Mouse (Mus musculus): Measurements from ENCODE around the gene Opalin. TPM values are rescaled to one million over a fixed set of nuclear protein-coding genes. Genes with fewer than 3 reads are reported as not detected.

The Opalin gene
- polyA plus RNA-seq, 1 experiment from 2014 or later = not detected

GRCm38 (mm10) chr19:41031869-41032268 is 45.0 kb downstream of the Opalin start:
- H3K27me3 ChIP-seq (replicated peaks; ENCODE audit: control insufficient read depth, insufficient read depth, low read length) = no peaks in the 10 kb centered on the region
- H3K9me3 ChIP-seq (ENCODE audit: control insufficient read depth, low read length) = no peaks in the 10 kb centered on the region
- no peaks in the 10 kb centered on the region for H3K4me1 ChIP-seq (ENCODE audit: control insufficient read depth, insufficient read depth, low read length)
- DNase-seq (ENCODE audit: low spot score) (no peak), ATAC-seq (ENCODE audit: low read depth) (no peak)
- WGBS = 85% methylated on average over 6 of the region's 6 CpGs
- H3K27ac ChIP-seq (replicated peaks; ENCODE audit: low read depth, low read length) = no peak overlapping the region
- no peak overlapping the region for H3K9ac ChIP-seq (ENCODE audit: low read depth, low read length)
- H3K4me2 ChIP-seq (ENCODE audit: low read depth, low read length) = no peak overlapping the region
- no peaks in the 10 kb centered on the region for H3K36me3 ChIP-seq (ENCODE audit: control insufficient read depth, insufficient read depth, low read length)
- no peak overlapping the region for H3K4me3 ChIP-seq (ENCODE audit: low read depth, low read length)

- no peaks in the 10 kb centered on the region for H3K27me3 ChIP-seq (replicated peaks; ENCODE audit: control insufficient read depth, insufficient read depth, low read length)
- ATAC-seq (ENCODE audit: low read depth) (no peak), DNase-seq (ENCODE audit: low spot score) (no peak)
- H3K36me3 ChIP-seq (ENCODE audit: control insufficient read depth, insufficient read depth, low read length) = no peaks in the 10 kb centered on the region
- no peak overlapping the region for H3K4me2 ChIP-seq (ENCODE audit: low read depth, low read length)
- H3K4me3 ChIP-seq (ENCODE audit: low read depth, low read length) = no peak overlapping the region
- H3K9ac ChIP-seq (ENCODE audit: low read depth, low read length) = no peak overlapping the region
- no peak overlapping the region for H3K27ac ChIP-seq (replicated peaks; ENCODE audit: low read depth, low read length)
- no peaks in the 10 kb centered on the region for H3K9me3 ChIP-seq (ENCODE audit: control insufficient read depth, low read length)
- WGBS = 80% methylated on average over 11 of the region's 11 CpGs
- no peaks in the 10 kb centered on the region for H3K4me1 ChIP-seq (ENCODE audit: control insufficient read depth, insufficient read depth, low read length)
Measured at GRCm38 (mm10) chr19:41031009-41031408, 45.9 kb downstream of the Opalin start.

GRCm38 (mm10) chr19:41030161-41030560 is 46.8 kb downstream of the Opalin start:
- Histone ChIP-seq H3K4me2 (ENCODE audit: low read depth, low read length) (no peak overlapping the region), H3K9ac (ENCODE audit: low read depth, low read length) (no peak overlapping the region), H3K27ac (replicated peaks; ENCODE audit: low read depth, low read length) (no peak overlapping the region), H3K9me3 (ENCODE audit: control insufficient read depth, low read length) (no peaks in the 10 kb centered on the region), H3K36me3 (ENCODE audit: control insufficient read depth, insufficient read depth, low read length) (no peaks in the 10 kb centered on the region), H3K4me1 (ENCODE audit: control insufficient read depth, insufficient read depth, low read length) (no peaks in the 10 kb centered on the region), H3K27me3 (replicated peaks; ENCODE audit: control insufficient read depth, insufficient read depth, low read length) (no peaks in the 10 kb centered on the region), H3K4me3 (ENCODE audit: low read depth, low read length) (no peak overlapping the region)
- 57% methylated on average over 6 of the region's 6 CpGs for WGBS
- ATAC-seq (ENCODE audit: low read depth) (no peak), DNase-seq (ENCODE audit: low spot score) (no peak)

GRCm38 (mm10) chr19:41029219-41029618 is 47.7 kb downstream of the Opalin start, which contains the start of gene Dntt:
Gene Dntt, plus strand, starts transcription at chr19:41029275.
- DNase-seq (ENCODE audit: low spot score) = no peak
- Histone ChIP-seq H3K4me2 (ENCODE audit: low read depth, low read length) (no peak within 1 kb of the TSS), H3K9me3 (ENCODE audit: control insufficient read depth, low read length) (no peaks in the 10 kb centered on the region), H3K36me3 (ENCODE audit: control insufficient read depth, insufficient read depth, low read length) (no peaks in the 10 kb centered on the region), H3K27me3 (replicated peaks; ENCODE audit: control insufficient read depth, insufficient read depth, low read length) (no peaks in the 10 kb centered on the region), H3K4me1 (ENCODE audit: control insufficient read depth, insufficient read depth, low read length) (no peaks in the 10 kb centered on the region), H3K27ac (replicated peaks; ENCODE audit: low read depth, low read length) (no peak within 1 kb of the TSS), H3K4me3 (ENCODE audit: low read depth, low read length) (no peak within 1 kb of the TSS), H3K9ac (ENCODE audit: low read depth, low read length) (no peak within 1 kb of the TSS)
- WGBS = 87% methylated on average over 6 of the region's 6 CpGs
- no peak for ATAC-seq (ENCODE audit: low read depth)

- Histone ChIP-seq H3K36me3 (ENCODE audit: control insufficient read depth, insufficient read depth, low read length) (no peaks in the 10 kb centered on the region), H3K27ac (replicated peaks; ENCODE audit: low read depth, low read length) (no peak overlapping the region), H3K9me3 (ENCODE audit: control insufficient read depth, low read length) (no peaks in the 10 kb centered on the region), H3K9ac (ENCODE audit: low read depth, low read length) (no peak overlapping the region), H3K4me3 (ENCODE audit: low read depth, low read length) (no peak overlapping the region), H3K4me1 (ENCODE audit: control insufficient read depth, insufficient read depth, low read length) (no peaks in the 10 kb centered on the region), H3K4me2 (ENCODE audit: low read depth, low read length) (no peak overlapping the region), H3K27me3 (replicated peaks; ENCODE audit: control insufficient read depth, insufficient read depth, low read length) (no peaks in the 10 kb centered on the region)
- no peak for ATAC-seq (ENCODE audit: low read depth)
- WGBS = 91% methylated on average over 9 of the region's 9 CpGs
- DNase-seq (ENCODE audit: low spot score) = no peak
Measured at GRCm38 (mm10) chr19:41027601-41028000, 49.3 kb downstream of the Opalin start.

GRCm38 (mm10) chr19:41027024-41027423 is 49.9 kb downstream of the Opalin start:
- Histone ChIP-seq H3K9ac (ENCODE audit: low read depth, low read length) (no peak overlapping the region), H3K9me3 (ENCODE audit: control insufficient read depth, low read length) (no peaks in the 10 kb centered on the region), H3K4me2 (ENCODE audit: low read depth, low read length) (no peak overlapping the region), H3K4me1 (ENCODE audit: control insufficient read depth, insufficient read depth, low read length) (no peaks in the 10 kb centered on the region), H3K4me3 (ENCODE audit: low read depth, low read length) (no peak overlapping the region), H3K27me3 (replicated peaks; ENCODE audit: control insufficient read depth, insufficient read depth, low read length) (no peaks in the 10 kb centered on the region), H3K27ac (replicated peaks; ENCODE audit: low read depth, low read length) (no peak overlapping the region), H3K36me3 (ENCODE audit: control insufficient read depth, insufficient read depth, low read length) (no peaks in the 10 kb centered on the region)
- ATAC-seq (ENCODE audit: low read depth) (no peak), DNase-seq (ENCODE audit: low spot score) (no peak)
- 84% methylated on average over 5 of the region's 5 CpGs for WGBS

GRCm38 (mm10) chr19:41026551-41026950 is 50.4 kb downstream of the Opalin start:
- no peaks in the 10 kb centered on the region for H3K27me3 ChIP-seq (replicated peaks; ENCODE audit: control insufficient read depth, insufficient read depth, low read length)
- H3K27ac ChIP-seq (replicated peaks; ENCODE audit: low read depth, low read length) = no peak overlapping the region
- no peak overlapping the region for H3K9ac ChIP-seq (ENCODE audit: low read depth, low read length)
- 83% methylated on average over 8 of the region's 8 CpGs for WGBS
- no peaks in the 10 kb centered on the region for H3K4me1 ChIP-seq (ENCODE audit: control insufficient read depth, insufficient read depth, low read length)
- H3K4me3 ChIP-seq (ENCODE audit: low read depth, low read length) = no peak overlapping the region
- H3K9me3 ChIP-seq (ENCODE audit: control insufficient read depth, low read length) = no peaks in the 10 kb centered on the region
- no peaks in the 10 kb centered on the region for H3K36me3 ChIP-seq (ENCODE audit: control insufficient read depth, insufficient read depth, low read length)
- DNase-seq (ENCODE audit: low spot score) = no peak
- no peak for ATAC-seq (ENCODE audit: low read depth)
- H3K4me2 ChIP-seq (ENCODE audit: low read depth, low read length) = no peak overlapping the region

- H3K36me3 ChIP-seq (ENCODE audit: control insufficient read depth, insufficient read depth, low read length) = no peaks in the 10 kb centered on the region
- no peaks in the 10 kb centered on the region for H3K4me1 ChIP-seq (ENCODE audit: control insufficient read depth, insufficient read depth, low read length)
- DNase-seq (ENCODE audit: low spot score) (peak; percentile 54), ATAC-seq (ENCODE audit: low read depth) (0 out of 2 replicates have a peak, but pooled peaks have one; percentile 15)
- no peaks in the 10 kb centered on the region for H3K27me3 ChIP-seq (replicated peaks; ENCODE audit: control insufficient read depth, insufficient read depth, low read length)
- H3K27ac ChIP-seq (replicated peaks; ENCODE audit: low read depth, low read length) = no peak overlapping the region
- no peak overlapping the region for H3K4me2 ChIP-seq (ENCODE audit: low read depth, low read length)
- H3K9me3 ChIP-seq (ENCODE audit: control insufficient read depth, low read length) = no peaks in the 10 kb centered on the region
- H3K9ac ChIP-seq (ENCODE audit: low read depth, low read length) = no peak overlapping the region
- H3K4me3 ChIP-seq (ENCODE audit: low read depth, low read length) = no peak overlapping the region
- 80% methylated on average over 4 of the region's 4 CpGs for WGBS
Measured at GRCm38 (mm10) chr19:41022244-41022643, 54.7 kb downstream of the Opalin start.

GRCm38 (mm10) chr19:41020537-41020936 is 56.4 kb downstream of the Opalin start:
- ATAC-seq (ENCODE audit: low read depth) (no peak), DNase-seq (ENCODE audit: low spot score) (no peak)
- Histone ChIP-seq H3K4me1 (ENCODE audit: control insufficient read depth, insufficient read depth, low read length) (no peaks in the 10 kb centered on the region), H3K36me3 (ENCODE audit: control insufficient read depth, insufficient read depth, low read length) (no peaks in the 10 kb centered on the region), H3K4me3 (ENCODE audit: low read depth, low read length) (no peak overlapping the region), H3K4me2 (ENCODE audit: low read depth, low read length) (no peak overlapping the region), H3K27me3 (replicated peaks; ENCODE audit: control insufficient read depth, insufficient read depth, low read length) (no peaks in the 10 kb centered on the region), H3K9ac (ENCODE audit: low read depth, low read length) (no peak overlapping the region), H3K27ac (replicated peaks; ENCODE audit: low read depth, low read length) (no peak overlapping the region), H3K9me3 (ENCODE audit: control insufficient read depth, low read length) (no peaks in the 10 kb centered on the region)
- 61% methylated on average over 3 of the region's 3 CpGs for WGBS

Measured in embryonic facial prominence, embryonic 14.5 days (tissue).